Mouse (Mus musculus) myocyte (in vitro differentiated cells): ENCODE results near the gene Zbtb22.

Experiments used
- MAX ChIP-seq: IDR thresholded peaks from one replicate; pipeline ENCODE4 v1.6.1; 2011; ENCODE audit warnings: low read depth, mild to moderate bottlenecking, control low read depth
- MYOD1 ChIP-seq, 3 experiments: IDR thresholded peaks; one replicate each; pipeline ENCODE4 v1.6.1; 2011; ENCODE audit warnings: control low read depth in 2 of 3, low read depth in 2 of 3, mild to moderate bottlenecking in 2 of 3, moderate library complexity in 1 of 3; ENCODE audit not compliant: insufficient read length in 2 of 3, control insufficient read depth in 1 of 3
- POLR2A ChIP-seq: IDR thresholded peaks from one replicate; pipeline ENCODE4 v1.6.1; 2011; ENCODE audit warnings: low read depth, mild to moderate bottlenecking, control low read depth, moderate library complexity; ENCODE audit not compliant: insufficient read length
- POLR2AphosphoS2 ChIP-seq: IDR thresholded peaks from one replicate; pipeline ENCODE4 v1.6.1; 2011; ENCODE audit warnings: low read depth, control low read depth; ENCODE audit not compliant: insufficient read length
- REST ChIP-seq: IDR thresholded peaks from one replicate; pipeline ENCODE4 v1.6.1; 2011; ENCODE audit warnings: mild to moderate bottlenecking, control low read depth, moderate library complexity; ENCODE audit not compliant: insufficient read depth, insufficient read length
- SRF ChIP-seq: IDR thresholded peaks from one replicate; pipeline ENCODE4 v1.6.1; 2011; ENCODE audit warnings: low read depth; ENCODE audit not compliant: control insufficient read depth, insufficient read length
- TCF12 ChIP-seq: IDR thresholded peaks from one replicate; pipeline ENCODE4 v1.6.1; 2011; ENCODE audit warnings: mild to moderate bottlenecking, control low read depth; ENCODE audit not compliant: poor library complexity, insufficient read depth, severe bottlenecking
- TCF3 ChIP-seq: IDR thresholded peaks from one replicate; pipeline ENCODE4 v1.6.1; 2011; ENCODE audit warnings: low read depth, control low read depth; ENCODE audit not compliant: insufficient read length
- USF1 ChIP-seq: IDR thresholded peaks from one replicate; pipeline ENCODE4 v1.6.1; 2011; ENCODE audit warnings: low read depth, mild to moderate bottlenecking, control low read depth, moderate library complexity

GRCm38 (mm10) chr17:33931947-33932346, 16.2 kb downstream of the Zbtb22 start:
- no peak for TF ChIP-seq SRF
- TF ChIP-seq USF1 = no peak
- TF ChIP-seq MYOD1 (IDR thresholded peaks at IDR 0.05; ENCODE audit: control insufficient read depth in 1 of 3, insufficient read length in 2 of 3, low read depth in 2 of 3) = no peak
- TF ChIP-seq POLR2A = no peak
- no peak for TF ChIP-seq TCF3
- no peak for TF ChIP-seq TCF12
- TF ChIP-seq POLR2AphosphoS2 = no peak
- TF ChIP-seq MAX = no peak
- no peak for TF ChIP-seq REST
